Mouse (Mus musculus) embryonic facial prominence, embryonic 10.5 days (tissue): Measurements from ENCODE around the gene Mtfp1. TPM values are rescaled to one million over a fixed set of nuclear protein-coding genes. Genes with fewer than 3 reads are reported as not detected.
A peak's percentile ranks its signal among the peaks of the same experiment; 100 is the strongest.
"Not testable (repeated sequence)": the region's sequence is repeated elsewhere in the genome, so short reads cannot be mapped to it uniquely, and the experiment has no call there.

Source experiments
- DNase-seq: peaks from one replicate; pipeline ENCODE4 v3.0.0-alpha.2; 2017; ENCODE audit warnings: low spot score
- H3K27ac ChIP-seq: fragments of 300-500 bp; sonication (generic); replicated peaks from 2 replicates; pipeline ENCODE4 v1.5.1; 2016; ENCODE audit warnings: mild to moderate bottlenecking
- H3K27me3 ChIP-seq: fragments of 300-500 bp; sonication (generic); replicated peaks from 2 replicates; pipeline ENCODE4 v1.6.1; 2016; ENCODE audit warnings: low read depth, mild to moderate bottlenecking; ENCODE audit not compliant: poor library complexity, severe bottlenecking
- H3K36me3 ChIP-seq: fragments of 300-500 bp; sonication (generic); replicated peaks from 2 replicates; pipeline ENCODE4 v1.6.1; 2016; ENCODE audit warnings: mild to moderate bottlenecking, moderate library complexity
- H3K4me1 ChIP-seq: fragments of 300-500 bp; sonication (generic); 2 replicates; pipeline ENCODE4 v1.6.1; 2016
- H3K4me3 ChIP-seq: fragments of 300-500 bp; sonication (generic); 2 replicates; pipeline ENCODE4 v1.5.1; 2016; ENCODE audit warnings: mild to moderate bottlenecking, moderate library complexity
- H3K9me3 ChIP-seq: fragments of 300-500 bp; sonication (generic); 2 replicates; pipeline ENCODE4 v1.6.1; 2016; ENCODE audit warnings: mild to moderate bottlenecking
- WGBS: fragments of 180-500 bp; shearing (Covaris S2); methylation state at CpG from one replicate; pipeline ENCODE4 v1.1.7; 2016; 5-methylcytosine and 5-hydroxymethylcytosine counted together
- polyA plus RNA-seq: library from polyadenylated mRNA; unstranded; fragments of >200 nt; fragmentation: Nextera tagmentation; extraction: Ambion mirVana; gene quantifications from 2 replicates; pipeline ENCODE4 v1.2.1, GENCODE M21; 2016

The Mtfp1 gene
- polyA plus RNA-seq: 14.6 and 15.6 TPM in 2 replicates

DNA sequence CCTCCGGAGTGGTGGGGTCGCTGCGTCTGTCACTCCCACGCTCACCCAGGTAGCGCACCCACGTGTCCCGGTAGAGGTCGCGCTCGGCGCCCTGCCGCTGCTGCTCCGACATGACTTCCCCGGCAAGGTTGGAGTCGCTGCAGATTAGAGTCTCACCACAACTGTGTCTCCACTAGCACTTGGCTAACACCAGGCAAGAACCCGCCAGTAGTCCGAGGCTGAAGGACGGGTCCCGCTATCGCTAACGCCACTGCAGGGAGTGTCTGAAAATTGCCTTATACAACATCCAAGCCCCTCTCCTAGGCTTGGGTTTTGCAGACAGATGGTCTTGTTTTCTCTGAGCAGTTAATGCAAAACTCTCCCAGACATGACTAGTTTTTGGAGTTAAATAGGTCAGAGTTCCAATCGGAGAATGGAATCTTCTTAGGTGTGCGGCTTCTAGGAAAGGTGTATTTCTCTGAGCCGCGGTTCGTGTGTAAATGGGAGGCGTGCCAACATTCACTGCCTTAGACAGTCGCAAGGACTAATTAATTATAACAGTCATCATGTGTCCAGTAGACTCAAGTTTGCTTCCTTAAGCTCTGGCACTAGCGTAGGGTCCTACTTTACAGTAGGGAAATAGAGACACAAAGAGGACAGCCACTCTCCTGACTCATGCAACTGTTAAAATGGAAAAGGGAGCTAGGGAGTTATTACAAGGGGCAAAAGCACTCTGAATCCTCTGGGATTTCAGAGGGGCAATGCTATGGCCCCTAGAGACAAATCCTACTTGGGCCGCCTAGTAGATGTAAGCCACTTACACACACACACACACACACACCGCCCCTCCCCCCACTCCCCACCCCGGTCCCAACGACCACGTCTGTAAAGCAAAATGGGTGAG, at the start of gene Mtfp1:
Mtfp1 (minus strand) TSS at position 275 of the 883 bp plus-strand sequence.
- Histone ChIP-seq H3K27me3 (no peaks in the 10 kb centered on the region), H3K27ac (peak within 1 kb of the TSS; percentile 93), H3K4me1 (peaks cover 35% of the 10 kb centered on the region), H3K36me3 (peaks cover 29% of the 10 kb centered on the region), H3K9me3 (no peaks in the 10 kb centered on the region), H3K4me3 (peak within 1 kb of the TSS; percentile 68)
- 7% methylated on average over 34 of the region's 34 CpGs for WGBS
- peak; percentile 70 for DNase-seq

DNA sequence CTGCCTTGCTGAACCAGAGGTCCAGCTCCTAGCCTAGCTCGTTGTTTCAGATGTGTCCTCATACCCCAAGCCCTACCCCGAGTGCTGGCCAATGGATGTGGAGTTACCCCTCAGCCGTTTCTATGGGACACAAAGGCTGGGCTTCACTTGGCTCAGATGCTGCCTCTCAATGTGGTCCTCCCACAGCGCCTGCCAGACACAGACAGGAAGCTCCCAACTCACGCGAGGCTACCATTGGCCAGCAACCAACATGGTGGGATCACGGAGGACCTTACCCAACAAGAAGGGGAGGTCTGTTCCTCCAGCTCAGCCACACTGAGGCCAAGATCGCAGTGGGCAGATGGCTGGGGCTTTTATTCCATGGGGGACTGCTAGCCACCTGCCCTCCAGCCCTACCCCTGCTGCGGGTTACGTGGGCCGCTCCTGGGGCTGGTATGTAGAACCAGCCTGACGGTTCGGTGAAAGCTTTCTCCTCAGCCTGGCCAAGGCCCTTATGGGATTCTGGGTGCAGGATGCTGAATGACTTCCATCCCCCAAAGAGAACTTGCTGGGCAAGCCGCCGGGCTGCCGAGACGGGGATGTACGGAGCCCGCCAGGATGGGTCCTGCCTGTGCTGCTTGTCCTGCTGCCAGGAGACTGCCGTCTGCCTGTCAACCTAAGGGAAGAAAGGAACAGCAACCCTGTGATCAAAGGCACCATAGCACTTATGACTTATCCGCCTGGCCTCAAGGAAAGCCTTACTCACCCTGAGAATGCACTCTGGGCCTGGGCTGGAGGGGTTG, 48.2 kb upstream of the Mtfp1 start:
- no peak for DNase-seq
- H3K27me3 ChIP-seq: no peaks in the 10 kb centered on the region
- WGBS: 94% methylated on average over 21 of the region's 21 CpGs
- no peak overlapping the region for H3K27ac ChIP-seq
- no peaks in the 10 kb centered on the region for H3K9me3 ChIP-seq
- H3K4me3 ChIP-seq: no peak overlapping the region
- H3K36me3 ChIP-seq: peaks cover 71% of the 10 kb centered on the region
- no peaks in the 10 kb centered on the region for H3K4me1 ChIP-seq

DNA sequence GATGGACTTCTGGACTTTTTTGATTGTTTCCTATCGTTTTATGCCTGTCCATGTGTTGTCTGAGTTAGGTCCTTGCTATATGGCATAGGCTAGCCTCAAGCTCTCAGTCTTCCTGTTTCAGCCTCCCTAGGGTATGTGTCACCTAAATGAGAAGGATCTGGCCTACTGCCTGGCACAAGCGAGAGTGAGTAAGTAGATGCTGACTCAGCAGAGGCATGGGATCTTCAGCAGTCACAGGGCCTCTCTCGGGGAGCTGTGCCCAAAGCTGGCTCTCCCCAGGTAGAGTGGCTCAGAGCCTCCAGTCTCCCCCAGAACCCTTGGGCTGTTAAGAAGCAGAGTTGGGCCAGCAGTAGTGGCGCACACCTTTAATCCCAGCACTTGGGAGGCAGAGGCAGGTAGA, 47.1 kb upstream of the Mtfp1 start:
- H3K36me3 ChIP-seq: peaks cover 77% of the 10 kb centered on the region
- no peak overlapping the region for H3K27ac ChIP-seq
- WGBS: 89% methylated on average over 4 of the region's 4 CpGs
- no peak overlapping the region for H3K4me3 ChIP-seq
- no peaks in the 10 kb centered on the region for H3K27me3 ChIP-seq
- no peaks in the 10 kb centered on the region for H3K9me3 ChIP-seq
- H3K4me1 ChIP-seq: no peaks in the 10 kb centered on the region
- DNase-seq: no peak

DNA sequence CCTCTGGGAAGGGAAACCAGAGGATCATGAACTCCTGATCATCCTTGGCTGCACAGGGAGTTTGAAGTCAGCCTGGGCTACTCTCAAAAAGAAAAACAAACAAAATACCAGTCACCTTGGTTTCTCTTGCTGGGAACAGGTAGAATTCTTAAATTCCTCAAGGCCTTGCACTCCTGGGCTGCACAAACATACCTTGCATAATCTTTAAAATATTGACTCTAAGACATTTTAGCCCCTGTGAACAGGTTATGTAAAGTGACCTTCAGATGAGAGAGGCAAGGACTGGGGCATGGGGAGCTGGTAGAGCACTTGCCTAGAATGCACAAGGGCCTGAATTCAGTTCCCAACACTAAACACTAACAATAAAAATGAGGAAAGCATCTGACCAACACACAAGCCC, 46.3 kb upstream of the Mtfp1 start:
- no peaks in the 10 kb centered on the region for H3K9me3 ChIP-seq
- no peak for DNase-seq
- no peak overlapping the region for H3K4me3 ChIP-seq
- no peak overlapping the region for H3K27ac ChIP-seq
- H3K36me3 ChIP-seq: peaks cover 81% of the 10 kb centered on the region
- H3K27me3 ChIP-seq: no peaks in the 10 kb centered on the region
- H3K4me1 ChIP-seq: peaks cover 4% of the 10 kb centered on the region

GRCm38 (mm10) chr11:4138964-4139363, 43.7 kb upstream of the Mtfp1 start:
- DNase-seq: no peak
- peaks cover 19% of the 10 kb centered on the region for H3K4me1 ChIP-seq
- no peaks in the 10 kb centered on the region for H3K9me3 ChIP-seq
- no peaks in the 10 kb centered on the region for H3K27me3 ChIP-seq
- no peak overlapping the region for H3K27ac ChIP-seq
- 78% methylated on average over 2 of the region's 2 CpGs for WGBS
- H3K4me3 ChIP-seq: no peak overlapping the region
- peaks cover 75% of the 10 kb centered on the region for H3K36me3 ChIP-seq

- peak; percentile 94 for DNase-seq
- Histone ChIP-seq H3K36me3 (peaks cover 38% of the 10 kb centered on the region), H3K4me3 (peak within 1 kb of the TSS; percentile 66), H3K27ac (peak within 1 kb of the TSS; percentile 90), H3K9me3 (no peaks in the 10 kb centered on the region), H3K4me1 (peaks cover 24% of the 10 kb centered on the region), H3K27me3 (no peaks in the 10 kb centered on the region)
- 2% methylated on average over 66 of the region's 66 CpGs for WGBS
Measured at GRCm38 (mm10) chr11:4134986-4135935, 40.0 kb upstream of the Mtfp1 start, which contains the start of gene Rnf215. Rnf215 (plus strand) TSS chr11:4135202.

DNA sequence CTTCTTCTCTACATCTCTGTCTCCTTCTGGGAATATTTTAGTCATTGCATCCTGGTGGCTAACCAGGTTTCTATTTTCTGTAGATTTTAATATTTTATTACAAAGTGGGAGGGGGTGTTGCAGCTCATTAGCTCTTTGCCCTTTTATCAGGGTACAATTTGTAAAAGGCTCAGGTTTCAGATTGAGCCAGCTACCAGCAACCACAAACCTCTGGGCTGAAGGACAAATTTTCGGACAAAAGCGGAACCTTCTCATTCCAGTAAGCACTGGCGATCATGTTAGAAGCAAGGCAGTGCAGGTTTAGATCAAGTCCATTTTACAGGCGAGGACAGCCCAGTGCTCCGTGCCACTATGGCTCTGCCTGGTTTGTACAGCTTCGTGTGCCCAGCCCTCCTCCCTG, 39.2 kb upstream of the Mtfp1 start:
- no peak for DNase-seq
- no peak overlapping the region for H3K27ac ChIP-seq
- H3K4me3 ChIP-seq: peak overlapping the region; percentile 66
- H3K9me3 ChIP-seq: no peaks in the 10 kb centered on the region
- peaks cover 30% of the 10 kb centered on the region for H3K36me3 ChIP-seq
- WGBS: 62% methylated on average over 6 of the region's 6 CpGs
- no peaks in the 10 kb centered on the region for H3K27me3 ChIP-seq
- peaks cover 24% of the 10 kb centered on the region for H3K4me1 ChIP-seq

- 58% methylated on average over 3 of the region's 3 CpGs for WGBS
Measured at GRCm38 (mm10) chr11:4133450-4133849, 38.2 kb upstream of the Mtfp1 start.

DNA sequence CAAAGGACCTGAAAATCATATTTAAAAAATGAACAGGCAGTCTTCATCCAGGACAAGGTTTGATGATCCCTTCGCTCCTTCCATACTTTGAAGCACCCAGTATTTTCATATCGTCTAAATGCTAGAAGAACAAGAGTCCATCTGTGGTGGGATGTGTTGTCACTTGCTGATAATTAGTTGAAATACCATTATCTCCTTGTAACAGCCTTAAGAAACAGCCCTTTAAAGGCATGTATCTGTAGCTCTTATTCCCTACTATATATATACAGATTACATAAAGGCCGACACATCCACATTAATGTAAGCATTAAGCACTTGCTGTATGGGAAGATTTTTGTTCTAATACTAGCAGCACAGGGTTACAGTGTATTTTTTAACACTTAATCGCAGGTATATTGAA, 33.2 kb upstream of the Mtfp1 start:
- H3K4me1 ChIP-seq, H3K9me3 ChIP-seq, H3K4me3 ChIP-seq, H3K36me3 ChIP-seq, H3K27ac ChIP-seq, H3K27me3 ChIP-seq, DNase-seq: not testable (repeated sequence)
- WGBS: 92% methylated on average over 4 of the region's 4 CpGs

More at GRCm38 (mm10) chr11:4133450-4133849, 38.2 kb upstream of the Mtfp1 start:
- peaks cover 20% of the 10 kb centered on the region for H3K36me3 ChIP-seq
- DNase-seq: no peak
- H3K4me1 ChIP-seq: peaks cover 24% of the 10 kb centered on the region
- no peaks in the 10 kb centered on the region for H3K9me3 ChIP-seq
- H3K4me3 ChIP-seq: no peak overlapping the region
- H3K27ac ChIP-seq: no peak overlapping the region
- H3K27me3 ChIP-seq: no peaks in the 10 kb centered on the region

DNA sequence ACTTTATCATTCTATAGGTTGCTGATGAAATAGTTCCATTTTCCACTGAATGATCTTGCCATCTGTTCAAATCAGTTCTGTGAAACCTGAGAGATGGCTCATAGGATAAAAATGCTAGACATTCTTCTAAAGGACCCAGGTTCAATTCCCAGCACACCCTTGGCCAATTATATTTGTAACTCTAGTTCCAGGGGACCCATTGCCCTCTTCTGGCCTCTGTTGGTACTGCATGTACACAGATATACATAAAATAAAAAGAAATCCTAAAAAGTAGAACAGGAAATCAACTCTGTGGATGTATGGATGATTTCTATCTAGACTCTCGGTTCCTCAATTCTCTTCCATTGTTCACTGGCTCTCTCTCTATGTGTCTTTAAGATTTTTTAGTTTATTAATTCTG, 31.8 kb upstream of the Mtfp1 start:
- no peak overlapping the region for H3K4me3 ChIP-seq
- no peak overlapping the region for H3K27ac ChIP-seq
- WGBS: 90% methylated on average over 1 of the region's 1 CpGs
- peaks cover 5% of the 10 kb centered on the region; the same call in 1 of the 2 replicates for H3K4me1 ChIP-seq
- no peak for DNase-seq
- no peaks in the 10 kb centered on the region for H3K27me3 ChIP-seq
- peaks cover 6% of the 10 kb centered on the region; the same call in 1 of the 2 replicates for H3K9me3 ChIP-seq
- no peaks in the 10 kb centered on the region for H3K36me3 ChIP-seq

DNA sequence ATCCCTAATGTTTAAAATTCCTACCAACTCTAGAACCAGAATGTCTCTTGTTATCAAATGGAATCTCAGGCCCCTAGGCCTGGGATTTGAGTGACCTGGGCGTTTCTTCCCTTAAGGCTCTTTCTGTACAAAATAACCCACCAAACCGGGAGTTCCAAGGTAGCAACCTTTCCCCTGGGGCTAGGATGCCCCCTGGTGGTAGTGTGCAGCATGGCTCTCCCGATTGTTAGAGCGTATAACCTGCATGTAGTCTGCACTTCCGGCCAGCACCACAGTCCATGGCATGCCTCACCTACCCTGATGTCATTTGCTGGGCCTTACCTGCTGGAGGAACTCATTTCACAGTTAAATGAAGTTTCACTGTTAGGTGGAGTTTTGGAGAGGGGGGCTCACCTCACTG, 28.7 kb upstream of the Mtfp1 start:
- peak; percentile 50 for DNase-seq
- WGBS: 62% methylated on average over 5 of the region's 5 CpGs
- H3K9me3 ChIP-seq: peaks cover 6% of the 10 kb centered on the region; the same call in 1 of the 2 replicates

More for the DNA sequence above, 28.7 kb upstream of the Mtfp1 start:
- Histone ChIP-seq H3K36me3 (no peaks in the 10 kb centered on the region), H3K27ac (no peak overlapping the region), H3K4me1 (peaks cover under 1% of the 10 kb centered on the region; the same call in 1 of the 2 replicates), H3K4me3 (no peak overlapping the region), H3K27me3 (peaks cover 23% of the 10 kb centered on the region)
